Mouse (Mus musculus) T-helper 2 cell (primary cell): ENCODE measurements at regions not wholly inside any gene's neighbourhood (a gene's known extent, or its start where the extent isn't known, plus 50 kb on each side); places are given as distances from the start of the nearest gene placed in this dataset.

Experiments used
- in situ Hi-C: fragments of 300-600 bp; cut with MboI, MseI; formaldehyde crosslinking; loops from one replicate; pipeline ENCODE4 v1.15.1; 2025; ENCODE audit warnings: high pct_unique_total_duplicates

GRCm38 (mm10) chr4:90565909-90566308, 347.3 kb downstream of the Zfp352 start:
- in situ Hi-C loops = no loop called here

- in situ Hi-C loops = no loop called here
These were observed 357.8 kb downstream of the Zfp352 start for GRCm38 (mm10) chr4:90576139-90577082.

- in situ Hi-C loops = no loop called here
These were observed 379.7 kb downstream of the Zfp352 start for GRCm38 (mm10) chr4:90598326-90598725.

DNA sequence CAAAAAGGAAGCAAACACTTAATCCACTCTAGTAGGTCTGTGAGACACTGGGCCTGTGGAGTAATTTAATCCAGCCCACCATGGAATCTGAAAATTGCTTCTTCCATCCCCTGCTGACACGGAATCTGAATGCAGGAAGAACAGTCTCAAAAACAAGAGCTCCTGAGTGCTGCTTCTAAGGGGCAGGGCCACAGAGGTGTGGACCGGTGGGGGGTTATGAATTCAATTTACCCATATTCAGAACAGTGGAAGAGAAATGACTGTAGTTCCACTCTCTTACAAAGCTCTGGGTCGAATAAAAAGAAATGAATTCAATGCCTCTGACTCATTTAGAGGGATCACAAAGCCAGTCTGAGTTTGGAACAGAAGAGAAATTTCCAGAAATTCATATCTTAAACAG, 390.3 kb downstream of the Zfp352 start:
- in situ Hi-C loops = no loop called here

DNA sequence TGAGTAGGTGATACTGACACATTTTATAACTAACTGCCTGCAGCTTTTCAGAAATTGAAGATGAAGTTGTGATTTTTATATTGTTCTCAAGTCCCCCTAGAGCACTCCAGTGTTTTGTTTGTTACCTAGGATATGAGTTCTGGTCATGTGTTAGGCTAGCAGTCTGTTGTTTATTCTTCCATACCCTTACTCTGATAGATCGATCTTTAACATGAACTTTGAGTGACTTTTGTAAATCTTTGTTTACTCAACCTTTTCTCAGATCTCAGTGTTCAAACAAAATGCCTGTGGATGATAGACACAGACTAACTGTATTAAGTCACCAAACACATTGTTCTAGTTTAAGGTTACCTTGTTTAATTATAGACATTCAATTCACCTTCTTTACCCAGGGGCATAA, 409.3 kb downstream of the Zfp352 start:
- in situ Hi-C loops = loop anchor here (10.0 kb wide), 1 partner anchor 1227 kb away; no protein-coding TSS in a partner anchor

DNA sequence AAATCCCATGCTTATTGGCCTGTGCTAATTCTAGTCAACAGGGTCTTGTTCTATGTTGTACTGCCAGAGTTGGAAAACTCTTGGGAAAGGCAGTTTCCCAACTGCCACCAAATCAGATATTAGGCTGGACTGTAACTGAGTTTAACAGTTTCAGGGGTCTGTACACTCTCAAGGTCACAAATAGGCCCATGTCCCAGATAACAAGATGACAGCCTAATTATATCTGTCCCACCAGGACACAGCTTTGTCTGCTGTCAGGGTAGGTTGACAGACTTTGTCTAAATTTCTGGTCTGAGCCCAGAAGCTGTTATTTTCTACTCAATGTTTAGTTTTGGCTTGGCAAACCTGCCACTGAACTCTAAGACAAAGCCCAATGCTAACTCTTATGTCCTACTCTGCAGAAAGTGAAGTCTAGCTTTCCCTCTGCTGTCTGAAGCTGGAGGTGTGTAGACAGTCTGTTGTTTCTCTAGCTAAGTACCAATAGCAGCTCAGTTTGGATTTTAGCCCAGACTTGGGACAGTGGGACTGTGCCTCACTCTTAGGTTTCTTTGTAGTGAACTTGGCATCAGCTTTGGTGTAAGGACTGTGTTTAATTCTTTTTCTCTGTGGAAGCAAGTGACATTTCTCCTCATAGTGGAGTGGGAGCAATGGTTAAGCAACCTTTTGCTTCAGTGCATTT, 453.8 kb downstream of the Zfp352 start:
- in situ Hi-C loops = no loop called here

- in situ Hi-C loops = no loop called here
These were observed 478.3 kb downstream of the Zfp352 start for GRCm38 (mm10) chr4:90696945-90697344.

DNA sequence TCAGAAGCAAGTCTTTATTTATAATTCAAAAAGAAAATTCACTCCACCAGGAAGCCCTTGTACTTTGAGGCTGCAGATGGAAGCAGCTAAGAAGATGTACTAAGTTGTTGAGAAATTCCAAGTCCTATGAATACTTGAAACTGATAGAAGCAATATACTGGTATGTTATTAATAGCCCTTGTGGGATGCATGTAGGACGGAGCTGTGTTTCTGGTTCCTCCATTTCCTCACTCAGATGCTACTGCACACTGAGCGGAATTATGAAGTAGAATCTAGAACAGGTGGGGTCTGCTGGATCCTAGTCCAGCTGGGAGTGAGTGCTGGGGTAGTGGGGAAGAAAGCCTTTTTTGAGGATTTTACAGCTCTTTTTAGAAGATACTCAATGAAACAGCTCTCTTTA, 510.5 kb downstream of the Zfp352 start:
- in situ Hi-C loops = no loop called here

GRCm38 (mm10) chr4:90734856-90735255, 516.2 kb downstream of the Zfp352 start:
- in situ Hi-C loops = no loop called here

DNA sequence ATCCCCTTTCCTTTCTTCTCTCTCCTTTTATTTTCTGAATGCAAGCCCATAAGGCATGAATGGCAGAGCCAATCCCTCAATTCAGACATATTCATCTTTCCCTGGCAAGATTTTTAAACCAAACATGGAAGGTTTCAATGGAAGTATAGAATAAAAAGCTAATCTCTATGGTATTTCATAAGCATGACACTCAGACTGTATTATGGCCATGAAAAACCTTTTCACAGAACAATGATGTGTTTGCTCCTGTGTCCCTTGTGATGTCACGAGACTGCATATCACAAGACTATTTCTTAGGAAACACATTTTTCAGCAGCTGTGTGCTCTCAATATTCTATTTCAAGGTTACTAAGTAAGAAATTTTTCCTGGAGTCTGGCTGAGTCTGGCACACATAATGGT, 525.5 kb downstream of the Zfp352 start:
- in situ Hi-C loops = no loop called here
